Mouse (Mus musculus) liver, embryonic 11.5 days (tissue): ENCODE measurements around the gene Pak7. TPM values are rescaled to one million over a fixed set of nuclear protein-coding genes. Genes with fewer than 3 reads are reported as not detected.
"Not testable (repeated sequence)": the region's sequence is repeated elsewhere in the genome, so short reads cannot be mapped to it uniquely, and the experiment has no call there.

ENCODE experiments used
- ATAC-seq: fragments of 200-750 bp; cut with Nextera tagmentation; replicated peaks from 2 replicates; pipeline ENCODE4 v1.8.0; 2017; ENCODE audit warnings: moderate number of reproducible peaks, mild to moderate bottlenecking, moderate TSS enrichment, moderate library complexity; ENCODE audit not compliant: low FRiP score
- DNase-seq: peaks from one replicate; pipeline ENCODE4 v3.0.0-alpha.2; 2017; ENCODE audit warnings: low spot score
- H3K27ac ChIP-seq: fragments of 300-500 bp; sonication (generic); 2 replicates; pipeline ENCODE4 v1.5.1; 2014; ENCODE audit warnings: mild to moderate bottlenecking, low read depth, low read length, control low read depth
- H3K27me3 ChIP-seq: fragments of 300-500 bp; sonication (generic); replicated peaks from 2 replicates; pipeline ENCODE4 v1.6.1; 2014; ENCODE audit warnings: low read length, mixed read lengths; ENCODE audit not compliant: control insufficient read depth, insufficient read depth
- H3K36me3 ChIP-seq: fragments of 300-500 bp; sonication (generic); 2 replicates; pipeline ENCODE4 v1.6.1; 2014; ENCODE audit warnings: mild to moderate bottlenecking, low read length, moderate library complexity, mixed read lengths; ENCODE audit not compliant: control insufficient read depth, insufficient read depth
- H3K4me1 ChIP-seq: fragments of 300-500 bp; sonication (generic); replicated peaks from 2 replicates; pipeline ENCODE4 v1.6.1; 2014; ENCODE audit warnings: low read length, mixed read lengths; ENCODE audit not compliant: control insufficient read depth, insufficient read depth
- H3K4me2 ChIP-seq: fragments of 300-500 bp; sonication (generic); 2 replicates; pipeline ENCODE4 v1.6.1; 2014; ENCODE audit warnings: mild to moderate bottlenecking, control low read depth, moderate library complexity
- H3K4me3 ChIP-seq: fragments of 300-500 bp; sonication (generic); 2 replicates; pipeline ENCODE4 v1.5.1; 2014; ENCODE audit warnings: low read depth, low read length, control low read depth
- H3K9ac ChIP-seq: fragments of 300-500 bp; sonication (generic); 2 replicates; pipeline ENCODE4 v1.6.1; 2014; ENCODE audit warnings: low read depth, low read length, control low read depth
- H3K9me3 ChIP-seq: fragments of 300-500 bp; sonication (generic); 2 replicates; pipeline ENCODE4 v1.6.1; 2016; ENCODE audit warnings: low read length, inconsistent platforms, mixed read lengths; ENCODE audit not compliant: control insufficient read depth
- WGBS: fragments of 180-500 bp; shearing (Covaris S2); extraction: QIAGEN DNeasy Blood & Tissue Kit; methylation state at CpG from one replicate; pipeline ENCODE4 v1.1.7; 2014; 5-methylcytosine and 5-hydroxymethylcytosine counted together
- polyA plus RNA-seq: library from polyadenylated mRNA; unstranded; fragments of >200 nt; fragmentation: Nextera tagmentation; extraction: Ambion mirVana; gene quantifications from 2 replicates; pipeline ENCODE4 v1.2.1, GENCODE M21; 2014

Pak7 gene
- polyA plus RNA-seq, 1 experiment from 2014 or later = 0.15 TPM

- no peak for ATAC-seq
- 58% methylated on average over 3 of the region's 3 CpGs for WGBS
These were observed 37.3 kb downstream of the Pak7 start for GRCm38 (mm10) chr2:136350459-136350858.

GRCm38 (mm10) chr2:136349671-136350275, 38.0 kb downstream of the Pak7 start:
- Histone ChIP-seq H3K9ac (no peak overlapping the region), H3K4me1 (no peaks in the 10 kb centered on the region), H3K4me2 (no peak overlapping the region), H3K27me3 (no peaks in the 10 kb centered on the region), H3K9me3 (no peaks in the 10 kb centered on the region), H3K36me3 (no peaks in the 10 kb centered on the region), H3K4me3 (no peak overlapping the region), H3K27ac (no peak overlapping the region)
- DNase-seq (no peak), ATAC-seq (no peak)
- WGBS = 61% methylated on average over 8 of the region's 8 CpGs

More at GRCm38 (mm10) chr2:136350459-136350858, 37.3 kb downstream of the Pak7 start:
- no peaks in the 10 kb centered on the region for H3K36me3 ChIP-seq
- H3K27ac ChIP-seq = no peak overlapping the region
- H3K4me2 ChIP-seq = no peak overlapping the region
- no peaks in the 10 kb centered on the region for H3K27me3 ChIP-seq
- H3K4me1 ChIP-seq = no peaks in the 10 kb centered on the region
- no peak overlapping the region for H3K9ac ChIP-seq
- H3K9me3 ChIP-seq = no peaks in the 10 kb centered on the region
- no peak for DNase-seq
- no peak overlapping the region for H3K4me3 ChIP-seq

GRCm38 (mm10) chr2:136344240-136344780, 43.5 kb downstream of the Pak7 start:
- ATAC-seq, H3K9ac ChIP-seq, H3K27ac ChIP-seq, H3K4me3 ChIP-seq, H3K36me3 ChIP-seq, H3K27me3 ChIP-seq, DNase-seq, H3K4me1 ChIP-seq, H3K9me3 ChIP-seq, H3K4me2 ChIP-seq: not testable (repeated sequence)
- 84% methylated on average over 4 of the region's 4 CpGs for WGBS

- Histone ChIP-seq H3K4me2 (no peak overlapping the region), H3K9me3 (no peaks in the 10 kb centered on the region), H3K27ac (no peak overlapping the region), H3K27me3 (no peaks in the 10 kb centered on the region), H3K36me3 (no peaks in the 10 kb centered on the region), H3K9ac (no peak overlapping the region), H3K4me1 (no peaks in the 10 kb centered on the region), H3K4me3 (no peak overlapping the region)
- ATAC-seq (no peak), DNase-seq (no peak)
- WGBS = 59% methylated on average over 1 of the region's 1 CpGs
These were observed 57.8 kb downstream of the Pak7 start for GRCm38 (mm10) chr2:136329974-136330373.

- Histone ChIP-seq H3K36me3 (no peaks in the 10 kb centered on the region), H3K27me3 (no peaks in the 10 kb centered on the region), H3K9me3 (no peaks in the 10 kb centered on the region), H3K4me2 (no peak overlapping the region), H3K4me1 (no peaks in the 10 kb centered on the region), H3K4me3 (no peak overlapping the region), H3K9ac (no peak overlapping the region), H3K27ac (no peak overlapping the region)
- ATAC-seq = no peak
- WGBS = 72% methylated on average over 4 of the region's 4 CpGs
- DNase-seq = no peak
These were observed 62.1 kb downstream of the Pak7 start for GRCm38 (mm10) chr2:136325646-136326045.

- H3K27me3 ChIP-seq = no peaks in the 10 kb centered on the region
These were observed 78.5 kb downstream of the Pak7 start for GRCm38 (mm10) chr2:136309313-136309712.

GRCm38 (mm10) chr2:136308743-136309142, 79.0 kb downstream of the Pak7 start:
- no peak overlapping the region for H3K4me2 ChIP-seq
- ATAC-seq (no peak), DNase-seq (no peak)
- H3K27ac ChIP-seq = no peak overlapping the region
- no peak overlapping the region for H3K9ac ChIP-seq
- no peaks in the 10 kb centered on the region for H3K27me3 ChIP-seq
- H3K9me3 ChIP-seq = no peaks in the 10 kb centered on the region
- no peak overlapping the region for H3K4me3 ChIP-seq
- H3K4me1 ChIP-seq = no peaks in the 10 kb centered on the region
- H3K36me3 ChIP-seq = no peaks in the 10 kb centered on the region
- WGBS = 80% methylated on average over 4 of the region's 4 CpGs

More at GRCm38 (mm10) chr2:136309313-136309712, 78.5 kb downstream of the Pak7 start:
- no peaks in the 10 kb centered on the region for H3K9me3 ChIP-seq
- H3K4me1 ChIP-seq = no peaks in the 10 kb centered on the region
- H3K36me3 ChIP-seq = no peaks in the 10 kb centered on the region
- H3K27ac ChIP-seq = no peak overlapping the region
- H3K9ac ChIP-seq = no peak overlapping the region
- no peak for DNase-seq
- H3K4me2 ChIP-seq = no peak overlapping the region
- 74% methylated on average over 3 of the region's 3 CpGs for WGBS
- no peak overlapping the region for H3K4me3 ChIP-seq
- ATAC-seq = no peak

GRCm38 (mm10) chr2:136302201-136302600, 85.6 kb downstream of the Pak7 start:
- no peak for ATAC-seq

GRCm38 (mm10) chr2:136301406-136301805, 86.4 kb downstream of the Pak7 start:
- ATAC-seq (no peak), DNase-seq (no peak)
- Histone ChIP-seq H3K27me3 (no peaks in the 10 kb centered on the region), H3K9ac (no peak overlapping the region), H3K9me3 (no peaks in the 10 kb centered on the region), H3K4me3 (no peak overlapping the region), H3K27ac (no peak overlapping the region), H3K4me2 (no peak overlapping the region), H3K4me1 (no peaks in the 10 kb centered on the region), H3K36me3 (no peaks in the 10 kb centered on the region)

More at GRCm38 (mm10) chr2:136302201-136302600, 85.6 kb downstream of the Pak7 start:
- Histone ChIP-seq H3K4me1 (no peaks in the 10 kb centered on the region), H3K9me3 (no peaks in the 10 kb centered on the region), H3K27ac (no peak overlapping the region), H3K36me3 (no peaks in the 10 kb centered on the region), H3K4me3 (no peak overlapping the region), H3K4me2 (no peak overlapping the region), H3K9ac (no peak overlapping the region), H3K27me3 (no peaks in the 10 kb centered on the region)
- DNase-seq = no peak
- WGBS = 72% methylated on average over 2 of the region's 2 CpGs
